Mouse (Mus musculus) forebrain, embryonic 15.5 days (tissue): ENCODE results near the gene Olfr224. TPM values are rescaled to one million over a fixed set of nuclear protein-coding genes. Genes with fewer than 3 reads are reported as not detected.

Source experiments
- polyA plus RNA-seq: library from polyadenylated mRNA; unstranded; fragments of >200 nt; fragmentation: Nextera tagmentation; extraction: Ambion mirVana; gene quantifications from 2 replicates; pipeline ENCODE4 v1.2.1, GENCODE M21; 2015

The Olfr224 gene
- polyA plus RNA-seq, 1 experiment from 2014 or later = not detected

Other genes starting within 250 kb of the Olfr224 start
- 39.0 and 40.6 TPM in 2 replicates for gene Zfp672, start 240.2 kb downstream of the Olfr224 start, polyA plus RNA-seq
- gene Sh3bp5l, start 239.8 kb downstream of the Olfr224 start, polyA plus RNA-seq = 50.7 and 54.9 TPM in 2 replicates
- 0.15 TPM in 1 of 2 replicates, not detected in the other for gene Lypd8, start 191.5 kb downstream of the Olfr224 start, polyA plus RNA-seq
- gene 1810065E05Rik, start 149.4 kb downstream of the Olfr224 start, polyA plus RNA-seq = not detected in 2 replicates
- not detected in 2 replicates for gene Gm12253, start 138.0 kb downstream of the Olfr224 start, polyA plus RNA-seq
- not detected in 2 replicates for gene Lypd9, start 117.6 kb downstream of the Olfr224 start, polyA plus RNA-seq
- not detected in 2 replicates for gene Olfr30, start 108.3 kb downstream of the Olfr224 start, polyA plus RNA-seq
- not detected in 2 replicates for gene Olfr332, start 78.0 kb downstream of the Olfr224 start, polyA plus RNA-seq
- not detected in 2 replicates for gene Olfr331, start 68.0 kb downstream of the Olfr224 start, polyA plus RNA-seq
- gene Olfr330, start 35.7 kb downstream of the Olfr224 start, polyA plus RNA-seq = not detected in 2 replicates
- not detected in 2 replicates for gene Olfr329-ps, start 24.1 kb downstream of the Olfr224 start, polyA plus RNA-seq
- gene Olfr328, start 14.9 kb downstream of the Olfr224 start, polyA plus RNA-seq = 0.10 TPM in 1 of 2 replicates, not detected in the other
- not detected in 2 replicates for gene Olfr325, start 7.2 kb upstream of the Olfr224 start, polyA plus RNA-seq
- gene Olfr324, start 24.6 kb upstream of the Olfr224 start, polyA plus RNA-seq = not detected in 2 replicates
- gene 2210407C18Rik, start 45.5 kb upstream of the Olfr224 start, polyA plus RNA-seq = not detected in 2 replicates
- gene Olfr323, start 59.9 kb upstream of the Olfr224 start, polyA plus RNA-seq = not detected in 2 replicates
- gene Trim58, start 69.9 kb upstream of the Olfr224 start, polyA plus RNA-seq = not detected in 2 replicates
- not detected in 2 replicates for gene Olfr322, start 88.2 kb upstream of the Olfr224 start, polyA plus RNA-seq
- not detected in 2 replicates for gene Olfr320, start 110.5 kb upstream of the Olfr224 start, polyA plus RNA-seq
- 0.19 TPM in 1 of 2 replicates, not detected in the other for gene Olfr319, start 128.6 kb upstream of the Olfr224 start, polyA plus RNA-seq
- gene Olfr318, start 153.5 kb upstream of the Olfr224 start, polyA plus RNA-seq = not detected in 2 replicates
- 0.06 and 0.10 TPM in 2 replicates for gene Olfr317, start 168.7 kb upstream of the Olfr224 start, polyA plus RNA-seq
- 0.08 TPM in 1 of 2 replicates, not detected in the other for gene Olfr316, start 182.2 kb upstream of the Olfr224 start, polyA plus RNA-seq
- gene Olfr315, start 202.6 kb upstream of the Olfr224 start, polyA plus RNA-seq = not detected in 2 replicates
- not detected in 2 replicates for gene Olfr314, start 212.4 kb upstream of the Olfr224 start, polyA plus RNA-seq
- gene Fam183b, start 231.4 kb upstream of the Olfr224 start, polyA plus RNA-seq = 4.9 and 8.4 TPM in 2 replicates
- gene Olfr313, start 244.4 kb upstream of the Olfr224 start, polyA plus RNA-seq = not detected in 2 replicates